Mouse (Mus musculus): ENCODE data around the gene Dnttip2. TPM values are rescaled to one million over a fixed set of nuclear protein-coding genes. Genes with fewer than 3 reads are reported as not detected.

Dnttip2 gene
- polyA plus RNA-seq, 1 experiment from 2014 or later, result 68.1 TPM

GRCm38 (mm10) chr3:122322226-122322625 lies 48.0 kb downstream of the Dnttip2 start:
- peak overlapping the region; percentile 44; the same call in 1 of the 2 replicates for H3K27ac ChIP-seq (ENCODE audit: low read length)
- no peaks in the 10 kb centered on the region for H3K36me3 ChIP-seq (ENCODE audit: insufficient read depth, low read length)
- 0 out of 2 replicates have a peak overlapping the region, but pooled peaks have one; percentile 5 for H3K4me2 ChIP-seq (replicated peaks; ENCODE audit: low read depth, low read length)
- peaks cover 10% of the 10 kb centered on the region for H3K4me1 ChIP-seq (ENCODE audit: insufficient read depth, low read length)
- no peak overlapping the region for H3K4me3 ChIP-seq (ENCODE audit: low read length)
- no peaks in the 10 kb centered on the region for H3K9me3 ChIP-seq (ENCODE audit: low read length)
- H3K9ac ChIP-seq (replicated peaks; ENCODE audit: low read length), result no peak overlapping the region
- ATAC-seq (ENCODE audit: low FRiP score, low TSS enrichment), result no peak
- WGBS, result 8% methylated on average over 9 of the region's 9 CpGs
- H3K27me3 ChIP-seq (ENCODE audit: insufficient read depth, low read length), result no peaks in the 10 kb centered on the region

GRCm38 (mm10) chr3:122323841-122324240 lies 49.7 kb downstream of the Dnttip2 start:
- Histone ChIP-seq H3K27ac (ENCODE audit: low read length) (0 out of 2 replicates have a peak overlapping the region, but pooled peaks have one; percentile 17), H3K9me3 (ENCODE audit: low read length) (no peaks in the 10 kb centered on the region), H3K36me3 (ENCODE audit: insufficient read depth, low read length) (no peaks in the 10 kb centered on the region), H3K4me1 (ENCODE audit: insufficient read depth, low read length) (peaks cover 10% of the 10 kb centered on the region), H3K9ac (replicated peaks; ENCODE audit: low read length) (no peak overlapping the region), H3K4me3 (ENCODE audit: low read length) (no peak overlapping the region), H3K4me2 (replicated peaks; ENCODE audit: low read depth, low read length) (no peak overlapping the region), H3K27me3 (ENCODE audit: insufficient read depth, low read length) (no peaks in the 10 kb centered on the region)
- no peak for ATAC-seq (ENCODE audit: low FRiP score, low TSS enrichment)
- 75% methylated on average over 6 of the region's 6 CpGs for WGBS

- Histone ChIP-seq H3K36me3 (ENCODE audit: insufficient read depth, low read length) (no peaks in the 10 kb centered on the region), H3K9me3 (ENCODE audit: low read length) (no peaks in the 10 kb centered on the region), H3K4me1 (ENCODE audit: insufficient read depth, low read length) (peaks cover 10% of the 10 kb centered on the region), H3K4me2 (replicated peaks; ENCODE audit: low read depth, low read length) (no peak overlapping the region), H3K4me3 (ENCODE audit: low read length) (no peak overlapping the region), H3K27me3 (ENCODE audit: insufficient read depth, low read length) (no peaks in the 10 kb centered on the region), H3K9ac (replicated peaks; ENCODE audit: low read length) (no peak overlapping the region), H3K27ac (ENCODE audit: low read length) (no peak overlapping the region)
- no peak for ATAC-seq (ENCODE audit: low FRiP score, low TSS enrichment)
- WGBS, result 76% methylated on average over 3 of the region's 3 CpGs
These were observed 50.3 kb downstream of the Dnttip2 start for GRCm38 (mm10) chr3:122324528-122324927.

GRCm38 (mm10) chr3:122330484-122330883 lies 56.3 kb downstream of the Dnttip2 start:
- H3K4me3 ChIP-seq (ENCODE audit: low read length), result no peak overlapping the region
- H3K9ac ChIP-seq (replicated peaks; ENCODE audit: low read length), result no peak overlapping the region
- no peaks in the 10 kb centered on the region for H3K27me3 ChIP-seq (ENCODE audit: insufficient read depth, low read length)
- WGBS, result 54% methylated on average over 12 of the region's 12 CpGs
- H3K36me3 ChIP-seq (ENCODE audit: insufficient read depth, low read length), result no peaks in the 10 kb centered on the region
- H3K4me2 ChIP-seq (replicated peaks; ENCODE audit: low read depth, low read length), result no peak overlapping the region
- H3K4me1 ChIP-seq (ENCODE audit: insufficient read depth, low read length), result peaks cover 17% of the 10 kb centered on the region
- no peaks in the 10 kb centered on the region for H3K9me3 ChIP-seq (ENCODE audit: low read length)
- no peak overlapping the region for H3K27ac ChIP-seq (ENCODE audit: low read length)
- no peak for ATAC-seq (ENCODE audit: low FRiP score, low TSS enrichment)

- Histone ChIP-seq H3K4me2 (replicated peaks; ENCODE audit: low read depth, low read length) (no peak overlapping the region), H3K36me3 (ENCODE audit: insufficient read depth, low read length) (no peaks in the 10 kb centered on the region), H3K4me1 (ENCODE audit: insufficient read depth, low read length) (peaks cover 17% of the 10 kb centered on the region), H3K27ac (ENCODE audit: low read length) (0 out of 2 replicates have a peak overlapping the region, but pooled peaks have one; percentile 22), H3K9ac (replicated peaks; ENCODE audit: low read length) (no peak overlapping the region), H3K4me3 (ENCODE audit: low read length) (no peak overlapping the region), H3K9me3 (ENCODE audit: low read length) (no peaks in the 10 kb centered on the region), H3K27me3 (ENCODE audit: insufficient read depth, low read length) (no peaks in the 10 kb centered on the region)
- WGBS, result 37% methylated on average over 4 of the region's 4 CpGs
- no peak; the same call in 1 of the 2 replicates for ATAC-seq (ENCODE audit: low FRiP score, low TSS enrichment)
These were observed 59.3 kb downstream of the Dnttip2 start for GRCm38 (mm10) chr3:122333493-122333892.

- Histone ChIP-seq H3K27me3 (ENCODE audit: insufficient read depth, low read length) (no peaks in the 10 kb centered on the region), H3K9me3 (ENCODE audit: low read length) (no peaks in the 10 kb centered on the region), H3K4me3 (ENCODE audit: low read length) (no peak overlapping the region), H3K36me3 (ENCODE audit: insufficient read depth, low read length) (no peaks in the 10 kb centered on the region), H3K27ac (ENCODE audit: low read length) (peak overlapping the region; percentile 22; the same call in 1 of the 2 replicates), H3K9ac (replicated peaks; ENCODE audit: low read length) (no peak overlapping the region), H3K4me1 (ENCODE audit: insufficient read depth, low read length) (peaks cover 17% of the 10 kb centered on the region), H3K4me2 (replicated peaks; ENCODE audit: low read depth, low read length) (no peak overlapping the region)
- no peak for ATAC-seq (ENCODE audit: low FRiP score, low TSS enrichment)
- WGBS, result 33% methylated on average over 7 of the region's 7 CpGs
These were observed 59.7 kb downstream of the Dnttip2 start for GRCm38 (mm10) chr3:122333902-122334301.

GRCm38 (mm10) chr3:122334375-122334774 lies 60.2 kb downstream of the Dnttip2 start:
- Histone ChIP-seq H3K9me3 (ENCODE audit: low read length) (no peaks in the 10 kb centered on the region), H3K4me3 (ENCODE audit: low read length) (no peak overlapping the region), H3K4me2 (replicated peaks; ENCODE audit: low read depth, low read length) (no peak overlapping the region), H3K4me1 (ENCODE audit: insufficient read depth, low read length) (peaks cover 17% of the 10 kb centered on the region), H3K9ac (replicated peaks; ENCODE audit: low read length) (no peak overlapping the region), H3K27me3 (ENCODE audit: insufficient read depth, low read length) (no peaks in the 10 kb centered on the region), H3K27ac (ENCODE audit: low read length) (peak overlapping the region; percentile 22; the same call in 1 of the 2 replicates), H3K36me3 (ENCODE audit: insufficient read depth, low read length) (no peaks in the 10 kb centered on the region)
- no peak for ATAC-seq (ENCODE audit: low FRiP score, low TSS enrichment)
- WGBS, result 34% methylated on average over 7 of the region's 7 CpGs

MicroRNAs encoded within 50 kb of the gene (microRNA counts, 519-probe panel; counts per million panel counts)
- microRNA mmu-miR-760, result 2,232 counts per million, percentile 56 among the panel's probes with 10 or more counts

Small RNAs within 50 kb of the gene (microRNA-seq; reads per million reads assigned to microRNA genes)
- gene Gm22903 (not detected), gene Mir760 (24.7 reads per million, percentile 40 among the genes with 10 or more reads in this experiment)

Other genes starting within 250 kb of the Dnttip2 start
- 0.73 and 1.4 TPM in 2 replicates for gene Abca4, start 229.9 kb upstream of the Dnttip2 start, polyA plus RNA-seq (2015; fragmentation: Nextera tagmentation; extraction: Ambion mirVana)
- 98.6 and 116 TPM in 2 replicates for gene Gclm, start 28.8 kb upstream of the Dnttip2 start, polyA plus RNA-seq (2015; fragmentation: Nextera tagmentation; extraction: Ambion mirVana)
- gene Bcar3, start 19.7 kb downstream of the Dnttip2 start, polyA plus RNA-seq (2015; fragmentation: Nextera tagmentation; extraction: Ambion mirVana), result 15.9 and 16.1 TPM in 2 replicates

Data from kidney, embryonic 16.5 days (tissue).